Mouse (Mus musculus): Measurements from ENCODE around the gene Shank3. TPM values are rescaled to one million over a fixed set of nuclear protein-coding genes. Genes with fewer than 3 reads are reported as not detected.

Shank3 gene
- polyA plus RNA-seq, 1 experiment from 2014 or later, result 1.4 TPM

DNA sequence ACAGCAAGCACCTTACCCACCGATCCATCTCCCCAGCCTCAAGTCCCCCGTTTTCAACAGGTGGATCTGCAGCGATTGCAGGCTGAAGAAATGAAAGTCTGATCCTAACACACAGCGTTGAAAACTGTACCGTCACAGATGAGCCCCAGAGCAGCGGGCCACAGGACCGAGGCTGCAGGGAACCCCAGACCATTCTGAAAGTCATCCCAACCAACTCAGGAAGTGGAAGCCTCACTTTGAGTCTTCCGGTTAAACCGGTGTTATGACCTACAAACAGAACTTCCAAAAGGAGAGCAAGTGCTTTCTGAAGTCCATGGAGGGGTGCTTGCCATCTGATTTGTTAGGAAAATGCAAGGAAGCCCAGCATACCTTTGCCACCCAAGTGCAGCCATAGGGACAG, 108.5 kb downstream of the Shank3 start:
- WGBS, result 63% methylated on average over 9 of the region's 9 CpGs

More for the DNA sequence above, 108.5 kb downstream of the Shank3 start:
- ATAC-seq (replicated peaks; ENCODE audit: insufficient number of reproducible peaks, insufficient read depth, low FRiP score, low read depth), result no peak
- H3K4me3 ChIP-seq, result no peak overlapping the region
- no peaks in the 10 kb centered on the region for H3K36me3 ChIP-seq
- H3K27ac ChIP-seq, result no peak overlapping the region
- H3K9me3 ChIP-seq (replicated peaks), result no peaks in the 10 kb centered on the region
- no peaks in the 10 kb centered on the region for H3K27me3 ChIP-seq
- H3K9ac ChIP-seq, result no peak overlapping the region
- no peak overlapping the region for H3K4me2 ChIP-seq
- no peaks in the 10 kb centered on the region for H3K4me1 ChIP-seq (replicated peaks)

Other genes starting within 250 kb of the Shank3 start
- 27.5 and 45.9 TPM in 2 replicates for gene Sbf1, start 184.3 kb upstream of the Shank3 start, polyA plus RNA-seq (2015; fragmentation: Nextera tagmentation; extraction: Ambion mirVana)
- 0.19 and 0.60 TPM in 2 replicates for gene Adm2, start 176.9 kb upstream of the Shank3 start, polyA plus RNA-seq (2015; fragmentation: Nextera tagmentation; extraction: Ambion mirVana)
- gene Miox, start 165.2 kb upstream of the Shank3 start, polyA plus RNA-seq (2015; fragmentation: Nextera tagmentation; extraction: Ambion mirVana), result 0.28 TPM in 1 of 2 replicates, not detected in the other
- 43.0 and 57.7 TPM in 2 replicates for gene Lmf2, start 144.0 kb upstream of the Shank3 start, polyA plus RNA-seq (2015; fragmentation: Nextera tagmentation; extraction: Ambion mirVana)
- gene Ncaph2, start 143.9 kb upstream of the Shank3 start, polyA plus RNA-seq (2015; fragmentation: Nextera tagmentation; extraction: Ambion mirVana), result 85.3 and 96.9 TPM in 2 replicates
- gene Sco2, start 125.8 kb upstream of the Shank3 start, polyA plus RNA-seq (2015; fragmentation: Nextera tagmentation; extraction: Ambion mirVana), result 7.0 and 8.2 TPM in 2 replicates
- gene Tymp, start 122.6 kb upstream of the Shank3 start, polyA plus RNA-seq (2015; fragmentation: Nextera tagmentation; extraction: Ambion mirVana), result 1.2 and 1.3 TPM in 2 replicates
- gene Odf3b, start 120.3 kb upstream of the Shank3 start, polyA plus RNA-seq (2015; fragmentation: Nextera tagmentation; extraction: Ambion mirVana), result 0.96 and 1.1 TPM in 2 replicates
- gene Klhdc7b, start 114.7 kb upstream of the Shank3 start, polyA plus RNA-seq (2015; fragmentation: Nextera tagmentation; extraction: Ambion mirVana), result not detected in 2 replicates
- gene Syce3, start 89.1 kb upstream of the Shank3 start, polyA plus RNA-seq (2015; fragmentation: Nextera tagmentation; extraction: Ambion mirVana), result not detected in 2 replicates
- 169 and 195 TPM in 2 replicates for gene Cpt1b, start 73.8 kb upstream of the Shank3 start, polyA plus RNA-seq (2015; fragmentation: Nextera tagmentation; extraction: Ambion mirVana)
- 3.3 and 3.9 TPM in 2 replicates for gene C730034F03Rik, start 70.0 kb upstream of the Shank3 start, polyA plus RNA-seq (2015; fragmentation: Nextera tagmentation; extraction: Ambion mirVana)
- 0.16 and 0.76 TPM in 2 replicates for gene Gm44502, start 69.9 kb upstream of the Shank3 start, polyA plus RNA-seq (2015; fragmentation: Nextera tagmentation; extraction: Ambion mirVana)
- gene Chkb, start 69.7 kb upstream of the Shank3 start, polyA plus RNA-seq (2015; fragmentation: Nextera tagmentation; extraction: Ambion mirVana), result 72.7 and 73.8 TPM in 2 replicates
- gene Mapk8ip2, start 45.7 kb upstream of the Shank3 start, polyA plus RNA-seq (2015; fragmentation: Nextera tagmentation; extraction: Ambion mirVana), result 0.16 and 1.3 TPM in 2 replicates
- gene Arsa, start 22.2 kb upstream of the Shank3 start, polyA plus RNA-seq (2015; fragmentation: Nextera tagmentation; extraction: Ambion mirVana), result 16.3 and 19.9 TPM in 2 replicates
- 0.08 and 0.22 TPM in 2 replicates for gene Acr, start 68.7 kb downstream of the Shank3 start, polyA plus RNA-seq (2015; fragmentation: Nextera tagmentation; extraction: Ambion mirVana)
- gene Rabl2, start 92.3 kb downstream of the Shank3 start, polyA plus RNA-seq (2015; fragmentation: Nextera tagmentation; extraction: Ambion mirVana), result 18.1 and 22.3 TPM in 2 replicates

All from heart, embryonic 15.5 days (tissue).